20 mouse cellular contexts compared by ENCODE assay signal in the genomic region with DNA sequence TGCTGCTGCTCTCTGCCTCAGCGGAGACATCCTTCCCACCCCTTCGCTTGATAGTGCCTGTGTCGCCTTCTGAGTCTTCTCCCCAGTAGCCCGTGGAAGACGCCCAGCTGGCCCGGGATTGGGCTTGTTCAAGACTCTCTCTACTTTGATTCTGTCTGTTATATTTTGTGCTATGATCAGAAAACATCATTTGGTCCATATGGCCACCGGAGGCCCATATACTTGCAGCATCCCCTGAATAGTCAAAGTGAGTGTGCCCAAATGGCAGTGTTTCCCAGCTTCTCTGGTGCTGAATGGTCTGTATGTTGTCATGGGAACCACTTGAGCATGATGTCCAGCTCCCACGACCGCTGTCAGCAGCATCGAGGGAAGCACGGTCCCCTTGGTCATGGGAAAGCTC.
"Had no signal": no experiment of that assay in that cellular context is flagged by ENCODE, and none has a peak within 500 bp of the region (broad histone marks: within the 10 kb centered on the region; RNA-seq: fewer than 3 reads in every experiment).

No protein-coding gene starts in this region.

- DNase-seq: liver, postnatal 0 days; lung, adult 2 months; lung, postnatal 14 days; lung, postnatal 36 days; midbrain, embryonic 14.5 days; retina, postnatal 1 day; right cerebral cortex, adult 18-20 months; right cerebral cortex, postnatal 25 days; right cerebral cortex, postnatal 4 days; spleen, adult 18-20 months; thymus, adult 18-20 months; thymus, postnatal 14 days; thymus, postnatal 36 days had no signal

- H3K27me3 ChIP-seq: liver, embryonic 15.5 days; lung, embryonic 15.5 days; midbrain, embryonic 12.5 days; neural tube, embryonic 12.5 days had no signal

- H3K4me1 ChIP-seq: lung, embryonic 15.5 days; midbrain, embryonic 12.5 days; neural tube, embryonic 12.5 days had no signal

- H3K4me3 ChIP-seq: liver, embryonic 15.5 days; lung, embryonic 15.5 days; midbrain, embryonic 12.5 days; neural tube, embryonic 12.5 days had no signal

- H3K9me3 ChIP-seq: liver, embryonic 15.5 days; lung, embryonic 15.5 days; midbrain, embryonic 12.5 days; neural tube, embryonic 12.5 days had no signal

- ATAC-seq: liver, postnatal 0 days; lung, postnatal 0 days; midbrain, embryonic 16.5 days had no signal

- H3K27ac ChIP-seq: liver, embryonic 15.5 days; lung, embryonic 15.5 days; macrophage; midbrain, embryonic 12.5 days; neural tube, embryonic 12.5 days had no signal
